Mouse (Mus musculus): ENCODE results near the gene Gm10775. TPM values are rescaled to one million over a fixed set of nuclear protein-coding genes. Genes with fewer than 3 reads are reported as not detected.

Gm10775 gene
- not detected for polyA plus RNA-seq (2017; shearing (Covaris generic))

GRCm38 (mm10) chr13:65259239-65259638 is at the start of gene Gm10775:
TSS of gene Gm10775 (plus strand) at chr13:65259539.

GRCm38 (mm10) chr13:65278383-65279341 is 19.3 kb downstream of the Gm10775 start, which contains the start of gene Zfp369:
TSS of gene Zfp369 (plus strand) at chr13:65278814.

Other genes with a start within 250 kb of the Gm10775 start
- gene Spata31d1c, start 226.5 kb upstream of the Gm10775 start, polyA plus RNA-seq (2017; shearing (Covaris generic)), result not detected
- gene Prss47, start 206.8 kb upstream of the Gm10775 start, polyA plus RNA-seq (2017; shearing (Covaris generic)), result not detected
- 73.4 TPM for gene Mfsd14b, start 146.6 kb upstream of the Gm10775 start, polyA plus RNA-seq (2017; shearing (Covaris generic))
- not detected for gene Olfr465-ps1, start 121.5 kb upstream of the Gm10775 start, polyA plus RNA-seq (2017; shearing (Covaris generic))
- 0.24 TPM for gene Olfr466, start 109.3 kb upstream of the Gm10775 start, polyA plus RNA-seq (2017; shearing (Covaris generic))
- gene Nlrp4f, start 53.6 kb upstream of the Gm10775 start, polyA plus RNA-seq (2017; shearing (Covaris generic)), result 0.79 TPM
- gene Zfp369, start 19.3 kb downstream of the Gm10775 start, polyA plus RNA-seq (2017; shearing (Covaris generic)), result 9.9 TPM

Measured in effector memory CD4-positive, alpha-beta T cell, adult 7 months (primary cell).